Mouse (Mus musculus): ENCODE measurements around the gene Tmem26.

Tmem26 gene

GRCm38 (mm10) chr10:68740251-68740650, 16.8 kb downstream of the Tmem26 start:
- no peak for DNase-seq (ENCODE audit: extremely low read depth, low read depth, low spot score)

GRCm38 (mm10) chr10:68750921-68751320, 27.5 kb downstream of the Tmem26 start:
- DNase-seq (ENCODE audit: extremely low read depth, low read depth, low spot score) = no peak

DNA sequence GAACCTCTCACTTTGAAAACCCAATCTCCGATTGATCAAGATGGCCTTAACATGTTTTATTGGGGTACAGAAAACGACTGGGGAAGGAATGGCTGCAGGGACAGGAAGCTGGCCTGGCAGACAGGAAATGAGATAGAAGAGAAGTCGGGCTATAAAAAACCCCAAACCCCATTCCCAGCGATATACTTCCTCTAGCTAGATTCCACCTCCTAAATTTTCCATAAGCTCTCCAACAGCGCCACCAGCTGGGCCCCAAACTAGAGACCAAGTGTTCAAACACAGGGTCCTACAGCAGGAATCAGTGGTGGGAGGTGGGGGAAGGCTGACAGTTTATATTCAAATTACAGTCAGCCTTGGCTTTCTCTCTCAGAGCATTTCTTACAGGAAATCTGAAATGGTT, 35.8 kb downstream of the Tmem26 start:
- no peak for DNase-seq (ENCODE audit: extremely low read depth, low read depth, low spot score)

DNA sequence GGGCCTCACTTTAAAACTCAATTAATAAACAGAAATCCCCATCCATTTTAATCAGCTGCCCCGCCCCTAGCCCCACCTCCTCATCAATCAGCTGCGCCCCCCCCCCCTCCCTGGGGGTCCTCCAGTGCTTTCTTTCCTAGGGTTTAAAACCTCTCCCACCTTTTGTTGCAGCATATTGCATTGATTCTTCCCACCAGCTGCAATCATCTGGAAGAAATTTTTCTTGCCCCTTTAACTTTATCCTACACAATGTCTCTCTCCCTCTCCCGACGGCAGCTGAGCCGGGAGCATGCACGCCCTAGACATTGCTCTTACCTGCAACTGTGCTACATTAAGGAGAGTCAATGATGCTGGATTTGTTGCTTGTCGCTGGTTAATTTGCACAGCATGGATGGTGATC, 36.3 kb downstream of the Tmem26 start:
- DNase-seq (ENCODE audit: extremely low read depth, low read depth, low spot score) = no peak

- DNase-seq (ENCODE audit: extremely low read depth, low read depth, low spot score) = no peak
These were observed 57.8 kb downstream of the Tmem26 start for GRCm38 (mm10) chr10:68781067-68781868.

DNA sequence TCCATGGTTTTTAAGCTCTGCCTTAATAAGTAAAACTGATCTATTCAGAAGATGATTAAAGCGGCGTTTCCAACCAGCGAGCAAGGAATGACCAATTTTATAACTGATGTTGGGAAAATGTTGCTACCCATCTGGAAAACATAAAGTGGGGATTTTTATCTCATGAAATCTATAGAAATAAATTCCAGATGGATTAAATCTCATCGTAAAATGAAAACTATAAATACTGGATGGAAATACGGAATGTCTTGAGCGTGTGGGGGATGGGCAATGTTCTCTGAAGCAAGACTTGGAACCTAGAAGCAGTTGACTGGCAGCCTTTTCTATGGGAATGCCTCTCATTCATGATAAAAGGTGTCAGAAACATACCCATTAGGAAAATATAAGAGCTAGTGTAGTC, 59.3 kb downstream of the Tmem26 start:
- no peak for DNase-seq (ENCODE audit: extremely low read depth, low read depth, low spot score)

DNA sequence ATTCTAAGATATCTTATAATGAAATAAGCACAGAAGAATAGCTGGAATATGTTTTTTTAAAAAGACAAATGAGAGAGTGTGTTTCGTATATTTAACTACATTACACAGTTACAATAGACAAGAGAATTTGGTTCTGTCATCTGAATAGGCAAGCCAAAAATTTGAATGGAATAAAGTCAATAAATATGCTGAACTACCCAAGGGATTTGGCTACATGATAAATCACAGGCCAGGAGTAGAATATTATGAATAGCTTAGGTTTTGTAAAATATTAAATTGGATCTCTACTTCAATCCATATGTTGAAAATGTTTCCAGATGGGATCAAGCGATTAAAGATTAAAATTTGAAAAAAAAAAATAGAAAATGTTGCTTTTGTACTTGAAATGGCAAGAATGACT, 60.4 kb downstream of the Tmem26 start:
- no peak for DNase-seq (ENCODE audit: extremely low read depth, low read depth, low spot score)

- no peak for DNase-seq (ENCODE audit: extremely low read depth, low read depth, low spot score)
These were observed 61.0 kb downstream of the Tmem26 start for GRCm38 (mm10) chr10:68784463-68784862.

- DNase-seq (ENCODE audit: extremely low read depth, low read depth, low spot score) = no peak
These were observed 72.0 kb downstream of the Tmem26 start for GRCm38 (mm10) chr10:68795466-68795865.

DNA sequence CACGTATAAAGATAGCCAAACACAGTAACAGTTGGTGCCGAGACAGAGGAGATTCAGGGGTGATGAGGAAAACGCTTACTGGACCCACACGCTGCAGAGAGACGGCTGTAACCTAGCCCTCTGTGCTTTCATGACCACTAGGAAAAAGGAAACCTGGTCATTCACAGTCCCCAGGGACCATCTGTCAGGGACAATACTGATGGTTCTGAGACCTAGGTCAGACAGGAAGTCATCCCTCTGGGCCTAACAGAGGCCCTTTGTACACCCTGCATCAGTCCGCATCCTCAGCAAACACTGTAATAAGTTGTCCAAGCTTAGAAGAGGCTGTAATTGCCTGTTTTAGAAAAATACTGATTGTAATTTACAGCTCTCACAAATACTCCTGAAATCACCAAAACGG, 76.4 kb downstream of the Tmem26 start:
- DNase-seq (ENCODE audit: extremely low read depth, low read depth, low spot score) = no peak

- DNase-seq (ENCODE audit: extremely low read depth, low read depth, low spot score) = no peak
These were observed 76.9 kb downstream of the Tmem26 start for GRCm38 (mm10) chr10:68800339-68800738.

GRCm38 (mm10) chr10:68806328-68806727, 82.9 kb downstream of the Tmem26 start:
- DNase-seq (ENCODE audit: extremely low read depth, low read depth, low spot score) = no peak

DNA sequence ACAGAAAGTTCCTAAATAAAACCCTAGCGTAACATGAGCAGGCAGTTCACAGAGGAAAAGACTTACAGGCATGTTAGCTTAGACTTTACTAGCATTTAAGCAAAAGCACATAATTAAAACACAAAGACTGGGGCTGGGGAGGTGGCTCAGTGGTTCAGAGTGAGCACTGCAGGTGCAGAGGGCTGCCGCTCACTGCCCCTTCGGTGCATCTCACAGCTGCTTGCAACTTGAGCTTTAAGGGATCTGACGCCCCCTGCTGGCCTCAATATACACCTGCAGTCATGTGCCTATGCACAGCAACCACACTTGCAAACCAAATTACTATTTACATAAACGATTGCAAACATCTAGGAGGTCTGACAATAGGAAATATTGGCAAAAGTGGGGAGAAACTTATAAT, 87.5 kb downstream of the Tmem26 start:
- DNase-seq (ENCODE audit: extremely low read depth, low read depth, low spot score) = no peak

DNA sequence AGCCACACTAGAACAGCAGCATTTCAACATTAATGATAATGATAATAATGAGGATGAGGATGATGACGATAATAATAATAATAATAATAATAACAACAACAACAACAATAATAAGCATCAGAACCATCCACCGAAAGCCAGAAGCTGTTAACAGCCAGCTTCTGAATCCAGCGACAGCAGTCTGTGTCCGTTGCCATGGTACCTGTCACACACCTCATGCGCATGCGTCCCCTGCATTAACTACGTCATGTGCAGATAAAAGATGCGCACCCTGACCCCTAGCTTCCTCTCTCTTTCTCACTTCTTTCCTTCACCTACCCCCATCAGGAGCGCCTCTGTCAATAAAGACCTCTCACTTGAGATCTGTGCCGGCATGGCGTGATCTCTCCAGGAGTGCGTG, 89.3 kb downstream of the Tmem26 start:
- DNase-seq (ENCODE audit: extremely low read depth, low read depth, low spot score) = no peak

DNA sequence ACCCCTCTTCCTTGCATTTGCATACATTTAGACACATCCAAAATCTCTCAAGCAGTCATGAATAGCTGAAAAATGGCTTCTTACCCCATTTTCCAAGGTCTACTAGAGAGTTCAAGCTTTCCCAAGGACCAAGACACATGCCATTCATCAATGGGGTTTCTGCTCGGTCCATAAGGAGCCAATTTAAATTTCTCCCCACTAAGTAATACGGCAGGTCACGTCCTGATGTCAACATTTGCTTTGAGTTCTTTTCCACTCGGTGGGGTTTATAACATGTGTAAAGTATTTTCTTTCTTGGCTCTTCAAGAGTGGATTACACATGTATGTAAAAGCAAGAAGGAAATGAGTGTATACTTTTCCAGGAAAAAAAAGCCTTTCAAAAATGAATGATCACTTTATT, 93.8 kb downstream of the Tmem26 start:
- no peak for DNase-seq (ENCODE audit: extremely low read depth, low read depth, low spot score)

DNA sequence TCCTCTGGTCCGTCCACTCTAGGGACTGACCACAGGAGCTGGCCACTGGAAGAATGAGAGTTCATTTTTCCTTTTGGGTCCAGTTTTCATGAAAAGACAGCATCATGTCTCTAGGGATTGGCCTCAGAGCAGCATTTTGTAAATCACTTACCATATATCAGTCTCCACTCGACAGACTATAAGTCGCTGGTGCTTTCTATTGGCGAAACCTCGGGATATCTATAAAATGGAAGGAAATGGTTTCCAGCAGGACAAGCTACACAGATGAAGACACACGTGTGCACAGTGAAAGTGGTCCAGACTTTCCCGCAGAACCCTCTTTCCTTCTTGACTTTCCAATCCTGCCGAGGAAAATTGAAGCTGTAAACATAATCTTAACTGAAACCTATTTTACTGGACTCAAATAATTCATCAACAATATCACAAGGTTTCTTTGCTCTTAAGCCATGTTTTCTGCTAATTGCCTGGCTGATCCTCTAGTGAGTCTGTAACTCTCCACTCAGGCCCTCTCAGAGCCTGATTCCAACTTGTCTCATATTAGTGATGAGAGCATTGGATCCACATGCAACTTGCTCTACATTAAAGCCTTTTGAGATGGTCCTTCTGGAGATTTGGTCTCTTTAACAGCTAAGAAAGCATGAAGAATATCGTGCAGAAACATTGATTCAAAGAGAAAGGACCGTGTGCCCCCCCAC, 94.8 kb downstream of the Tmem26 start:
- no peak for DNase-seq (ENCODE audit: extremely low read depth, low read depth, low spot score)

- no peak for DNase-seq (ENCODE audit: extremely low read depth, low read depth, low spot score)
These were observed 101.1 kb downstream of the Tmem26 start for GRCm38 (mm10) chr10:68824519-68824918.

All from fat pad, adult 2 months (tissue).